Mouse (Mus musculus): ENCODE measurements at regions not wholly inside any gene's neighbourhood (a gene's known extent, or its start where the extent isn't known, plus 50 kb on each side); places are given as distances from the start of the nearest gene placed in this dataset.

GRCm38 (mm10) chr2:116963116-116963873 is 84.8 kb downstream of the Tmco5 start:
- TF ChIP-seq CTCF (IDR thresholded peaks at IDR 0.05; ENCODE audit: control insufficient read depth, insufficient read depth, low read length) (no peak), POLR2A (IDR thresholded peaks at IDR 0.05; ENCODE audit: borderline replicate concordance, control insufficient read depth, low read depth, low read length) (no peak)

Data from bone marrow, adult 2 months (tissue).